Mouse (Mus musculus) T-helper 1 cell (primary cell): ENCODE data around the gene Insl6.

Source experiments
- in situ Hi-C: fragments of 300-600 bp; cut with MboI, MseI; formaldehyde crosslinking; loops from one replicate; pipeline ENCODE4 v1.15.1; 2025; ENCODE audit warnings: high pct_unique_total_duplicates

Insl6 gene

GRCm38 (mm10) chr19:29356281-29356680 is 31.1 kb upstream of the Insl6 start:
- in situ Hi-C loops: loop anchor here (5.0 kb wide), 1 partner anchor 304 kb away; no protein-coding TSS in a partner anchor

- in situ Hi-C loops: loop anchor here (5.0 kb wide), 1 partner anchor 303 kb away; no protein-coding TSS in a partner anchor
Observed at GRCm38 (mm10) chr19:29354895-29355877, 30.0 kb upstream of the Insl6 start.

- in situ Hi-C loops: no loop called here
Observed at GRCm38 (mm10) chr19:29350991-29351390, 25.8 kb upstream of the Insl6 start.

- in situ Hi-C loops: no loop called here
Observed at GRCm38 (mm10) chr19:29345636-29346035, 20.5 kb upstream of the Insl6 start.

- in situ Hi-C loops: no loop called here
Observed at GRCm38 (mm10) chr19:29344868-29345267, 19.7 kb upstream of the Insl6 start.

- in situ Hi-C loops: no loop called here
Observed at GRCm38 (mm10) chr19:29342281-29342680, 17.1 kb upstream of the Insl6 start.

GRCm38 (mm10) chr19:29341029-29341428 is 15.9 kb upstream of the Insl6 start:
- in situ Hi-C loops: no loop called here

- in situ Hi-C loops: no loop called here
Observed at GRCm38 (mm10) chr19:29336624-29337023, 11.5 kb upstream of the Insl6 start.

- in situ Hi-C loops: no loop called here
Observed at GRCm38 (mm10) chr19:29334068-29334745, 9.1 kb upstream of the Insl6 start, which contains the start of gene Rln1. Rln1 (minus strand) TSS chr19:29334670.

- in situ Hi-C loops: no loop called here
Observed at GRCm38 (mm10) chr19:29326822-29327552, 1.8 kb upstream of the Insl6 start.

- in situ Hi-C loops: no loop called here
Observed at GRCm38 (mm10) chr19:29326396-29326795, 1.2 kb upstream of the Insl6 start.

GRCm38 (mm10) chr19:29325852-29326180 is 660 bp upstream of the Insl6 start:
- in situ Hi-C loops: no loop called here

GRCm38 (mm10) chr19:29323416-29324049 is 1.6 kb downstream of the Insl6 start:
- in situ Hi-C loops: no loop called here

GRCm38 (mm10) chr19:29312661-29313060 is 12.5 kb downstream of the Insl6 start:
- in situ Hi-C loops: no loop called here

GRCm38 (mm10) chr19:29311791-29312190 is 13.4 kb downstream of the Insl6 start:
- in situ Hi-C loops: no loop called here

GRCm38 (mm10) chr19:29308832-29309231 is 16.3 kb downstream of the Insl6 start:
- in situ Hi-C loops: no loop called here

- in situ Hi-C loops: no loop called here
Observed at GRCm38 (mm10) chr19:29302119-29302518, 23.0 kb downstream of the Insl6 start.

- in situ Hi-C loops: no loop called here
Observed at GRCm38 (mm10) chr19:29300919-29301318, 24.2 kb downstream of the Insl6 start.

GRCm38 (mm10) chr19:29297366-29297765 is 27.8 kb downstream of the Insl6 start:
- in situ Hi-C loops: no loop called here

- in situ Hi-C loops: no loop called here
Observed at GRCm38 (mm10) chr19:29296166-29296565, 29.0 kb downstream of the Insl6 start.

GRCm38 (mm10) chr19:29294756-29295155 is 30.4 kb downstream of the Insl6 start:
- in situ Hi-C loops: no loop called here
